Mouse (Mus musculus): ENCODE results near the gene Fgfr2.

Gene Fgfr2

DNA sequence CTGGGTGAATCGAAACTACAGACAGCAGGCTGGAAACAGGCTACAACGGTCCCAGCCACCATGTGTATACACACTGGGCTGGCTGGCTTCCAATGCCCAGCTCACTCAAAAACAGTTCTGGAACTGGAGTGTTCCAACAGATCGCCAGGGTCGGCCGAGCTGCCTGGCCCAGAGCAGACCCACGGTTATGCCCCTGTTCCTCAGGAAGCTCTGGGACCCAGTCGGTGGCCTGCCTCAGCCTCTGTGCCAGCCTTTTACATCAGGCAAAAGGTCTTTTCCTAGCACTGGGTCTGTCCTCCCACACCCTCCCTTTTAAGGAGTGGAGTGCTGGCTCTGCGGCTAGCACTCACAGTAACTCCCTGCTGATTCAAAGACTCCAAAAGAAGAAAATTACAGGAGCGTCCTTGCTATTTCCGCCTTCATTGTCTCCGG is 34.3 kb downstream of the Fgfr2 start:
- in situ Hi-C loops (cut with MseI, MboI) = no loop called here

- in situ Hi-C loops (cut with MseI, MboI) = no loop called here
Observed at GRCm38 (mm10) chr7:133088411-133088810, 34.7 kb downstream of the Fgfr2 start.

DNA sequence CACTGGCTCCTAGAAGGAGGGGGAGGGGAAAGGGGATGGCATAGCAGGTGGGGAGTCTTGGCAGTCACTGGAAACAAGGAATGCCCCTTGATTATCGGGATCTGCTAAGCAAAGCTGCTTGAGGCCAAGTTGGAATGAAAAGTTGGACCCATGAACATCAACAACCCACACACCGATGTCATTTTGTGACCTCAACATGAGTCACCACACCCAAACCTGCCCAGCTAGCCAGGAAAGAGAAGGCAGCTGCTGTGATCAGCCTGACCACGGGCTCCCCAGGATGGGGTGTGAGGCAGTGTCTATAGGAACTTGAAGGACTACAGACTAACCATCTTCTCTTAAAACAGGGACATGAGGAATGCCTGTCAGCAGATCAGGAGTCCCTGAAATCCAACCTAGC is 37.7 kb downstream of the Fgfr2 start:
- in situ Hi-C loops (cut with MseI, MboI) = no loop called here

DNA sequence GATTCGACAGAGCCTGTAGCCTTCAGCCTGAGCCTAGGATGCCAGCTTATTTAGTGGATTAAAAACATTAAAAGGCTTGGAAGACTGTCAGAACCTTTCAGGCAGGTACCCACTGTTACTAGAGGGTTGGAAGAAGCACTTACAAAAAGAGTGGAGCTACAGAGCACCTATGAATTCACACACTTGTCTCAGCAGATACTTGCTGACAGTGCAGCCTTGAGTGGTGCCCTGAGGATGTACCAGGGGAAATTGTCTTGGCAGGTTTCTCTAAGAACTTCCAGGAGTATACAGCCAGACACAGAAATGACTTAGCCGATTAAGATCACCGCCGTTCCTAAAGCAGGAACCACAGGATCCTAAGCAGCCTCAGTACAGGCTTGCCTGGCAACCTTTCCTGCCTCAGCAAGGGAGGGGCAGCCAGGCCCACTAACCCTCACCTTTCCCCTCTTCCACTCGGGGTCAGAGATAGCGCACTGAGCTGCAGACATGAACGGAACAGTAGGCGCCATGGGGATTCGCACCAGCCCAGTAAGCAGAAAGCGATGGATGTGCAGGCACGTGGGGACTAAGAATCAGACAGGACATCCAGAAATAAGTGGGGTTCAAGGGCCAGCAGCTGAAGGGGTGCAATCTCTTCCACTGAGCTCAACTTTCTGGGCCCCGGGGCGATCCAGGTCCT is 39.1 kb downstream of the Fgfr2 start:
- in situ Hi-C loops (cut with MseI, MboI) = no loop called here

GRCm38 (mm10) chr7:133078929-133079328 is 44.2 kb downstream of the Fgfr2 start:
- in situ Hi-C loops (cut with MseI, MboI) = no loop called here

- in situ Hi-C loops (cut with MseI, MboI) = no loop called here
Observed at GRCm38 (mm10) chr7:133074462-133075133, 48.6 kb downstream of the Fgfr2 start.

DNA sequence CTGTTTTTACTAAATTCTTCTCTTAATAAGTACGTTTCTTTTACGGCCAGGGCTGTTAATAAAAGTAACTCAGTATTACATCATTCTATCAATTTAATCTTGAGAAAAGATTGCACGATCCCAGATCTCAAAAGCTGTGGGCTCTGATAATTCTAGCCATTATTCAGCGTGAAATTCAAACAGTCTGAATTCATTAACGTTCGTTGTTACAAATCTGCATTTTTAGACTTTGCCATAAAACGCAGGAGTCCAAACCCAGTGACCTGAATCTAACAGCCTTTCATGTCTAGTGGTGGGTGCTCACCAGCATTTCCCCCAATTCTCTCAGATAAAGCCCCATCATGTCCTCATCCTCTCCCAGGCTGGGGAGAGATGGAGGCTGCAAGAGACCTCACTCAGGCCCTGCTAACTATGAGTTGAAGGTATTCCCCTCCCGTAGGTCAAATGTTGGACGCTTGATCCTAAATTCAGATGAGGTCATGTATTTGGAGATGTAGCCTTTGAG is 50.0 kb downstream of the Fgfr2 start:
- in situ Hi-C loops (cut with MseI, MboI) = no loop called here

DNA sequence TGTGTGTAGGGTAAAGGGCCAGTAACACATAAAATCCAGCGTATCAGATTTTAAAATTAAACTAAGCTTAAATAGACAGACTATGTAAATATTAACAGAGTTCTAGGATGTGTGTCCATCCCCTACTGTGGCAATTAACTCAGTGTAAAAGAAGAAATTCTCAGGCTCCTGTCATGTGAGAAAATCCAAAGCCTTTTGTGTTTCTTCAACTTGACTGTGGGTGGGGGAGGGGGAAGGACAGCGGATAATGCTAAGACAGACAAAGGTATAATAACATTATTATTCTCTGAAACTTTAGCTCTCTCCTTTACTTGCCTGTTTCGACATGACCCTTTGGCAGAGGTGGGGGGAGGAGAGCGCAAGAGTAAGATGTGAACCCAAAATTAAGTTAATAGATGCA is 50.6 kb downstream of the Fgfr2 start:
- in situ Hi-C loops (cut with MseI, MboI) = no loop called here

GRCm38 (mm10) chr7:133067321-133067841 is 55.8 kb downstream of the Fgfr2 start:
- in situ Hi-C loops (cut with MseI, MboI) = no loop called here

GRCm38 (mm10) chr7:133066776-133067175 is 56.4 kb downstream of the Fgfr2 start:
- in situ Hi-C loops (cut with MseI, MboI) = no loop called here

DNA sequence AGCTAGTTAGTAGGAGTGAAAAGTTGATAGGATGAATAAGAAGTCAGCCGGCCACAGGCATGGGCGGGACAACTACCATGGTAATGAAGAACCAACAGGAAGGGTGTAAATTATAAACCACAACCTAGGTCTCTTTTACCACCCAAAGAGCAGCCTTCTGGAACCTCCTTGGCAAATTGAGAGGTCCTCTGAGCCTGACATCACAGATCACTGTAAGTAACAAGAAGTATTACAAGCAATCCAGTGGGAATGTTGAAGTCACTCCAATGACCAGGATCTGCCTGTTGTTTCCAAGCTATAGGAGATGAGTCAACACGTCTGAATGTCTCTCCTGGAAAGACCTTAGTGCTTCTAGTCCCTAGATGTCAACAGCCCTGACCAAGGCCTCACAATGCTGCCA is 61.1 kb downstream of the Fgfr2 start:
- in situ Hi-C loops (cut with MseI, MboI) = no loop called here

- in situ Hi-C loops (cut with MseI, MboI) = no loop called here
Observed at GRCm38 (mm10) chr7:133060170-133060569, 63.0 kb downstream of the Fgfr2 start.

- in situ Hi-C loops (cut with MseI, MboI) = no loop called here
Observed at GRCm38 (mm10) chr7:133059517-133060104, 63.5 kb downstream of the Fgfr2 start.

- in situ Hi-C loops (cut with MseI, MboI) = no loop called here
Observed at GRCm38 (mm10) chr7:133059150-133059509, 64.0 kb downstream of the Fgfr2 start.

GRCm38 (mm10) chr7:133058496-133059149 is 64.5 kb downstream of the Fgfr2 start:
- in situ Hi-C loops (cut with MseI, MboI) = no loop called here

- in situ Hi-C loops (cut with MseI, MboI) = no loop called here
Observed at GRCm38 (mm10) chr7:133056924-133057323, 66.2 kb downstream of the Fgfr2 start.

- in situ Hi-C loops (cut with MseI, MboI) = no loop called here
Observed at GRCm38 (mm10) chr7:133054486-133054885, 68.7 kb downstream of the Fgfr2 start.

GRCm38 (mm10) chr7:133053757-133054156 is 69.4 kb downstream of the Fgfr2 start:
- in situ Hi-C loops (cut with MseI, MboI) = no loop called here

DNA sequence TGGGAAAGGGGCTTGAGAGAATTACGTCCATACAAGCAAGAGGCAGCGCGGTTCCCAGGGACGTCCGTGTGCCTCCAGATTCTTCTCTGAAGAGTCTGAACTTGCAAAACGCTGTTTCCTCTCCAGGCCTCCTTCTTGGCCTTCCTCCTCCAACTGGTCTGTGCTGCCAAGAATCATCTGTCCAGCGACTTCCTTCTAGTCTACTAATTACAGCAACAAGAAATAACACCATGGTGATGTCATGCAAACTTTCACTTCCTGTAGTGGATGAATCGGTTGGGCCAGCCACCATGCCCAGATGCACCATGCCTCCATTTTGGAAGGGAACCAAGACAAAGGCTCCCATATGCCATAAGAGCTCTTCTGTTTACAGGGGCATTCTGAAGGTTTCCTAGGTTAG is 70.3 kb downstream of the Fgfr2 start:
- in situ Hi-C loops (cut with MseI, MboI) = no loop called here

GRCm38 (mm10) chr7:133050681-133051080 is 72.5 kb downstream of the Fgfr2 start:
- in situ Hi-C loops (cut with MseI, MboI) = no loop called here

GRCm38 (mm10) chr7:133048085-133048630 is 75.0 kb downstream of the Fgfr2 start:
- in situ Hi-C loops (cut with MseI, MboI) = no loop called here

DNA sequence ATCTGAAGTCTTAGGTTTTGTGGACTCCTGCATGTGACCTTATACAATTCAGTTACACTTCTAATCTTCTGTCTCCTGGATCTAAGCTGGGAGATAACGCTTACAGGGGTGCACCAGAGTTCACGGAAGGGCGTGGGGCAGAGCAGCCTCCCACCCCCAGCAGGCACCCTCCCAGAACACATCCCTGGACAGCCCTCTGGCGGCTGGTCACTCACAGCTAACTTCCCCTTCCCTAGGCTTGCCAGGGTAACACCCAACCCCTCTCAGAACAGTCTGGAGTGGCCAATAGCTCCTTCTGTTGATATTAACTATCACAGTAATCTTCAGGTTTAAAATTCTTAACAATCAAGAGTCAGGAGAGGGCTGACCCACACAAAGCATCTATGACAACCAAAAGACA is 75.9 kb downstream of the Fgfr2 start:
- in situ Hi-C loops (cut with MseI, MboI) = no loop called here

Measured in mouse trophoblast stem cell (cell line).